Mouse (Mus musculus) hindbrain, embryonic 16.5 days (tissue): ENCODE data around the gene Traf3. TPM values are rescaled to one million over a fixed set of nuclear protein-coding genes. Genes with fewer than 3 reads are reported as not detected.

ENCODE experiments used
- ATAC-seq: fragments of 200-750 bp; cut with Nextera tagmentation; 2 replicates; pipeline ENCODE4 v1.8.0; 2017; ENCODE audit warnings: moderate TSS enrichment, moderate library complexity
- H3K27ac ChIP-seq: fragments of 300-500 bp; sonication (generic); 2 replicates; pipeline ENCODE4 v1.5.1; 2014; ENCODE audit warnings: low read depth, mild to moderate bottlenecking, control low read depth, low read length, moderate library complexity
- H3K27me3 ChIP-seq: fragments of 300-500 bp; sonication (generic); replicated peaks from 2 replicates; pipeline ENCODE4 v1.6.1; 2014; ENCODE audit warnings: low read length; ENCODE audit not compliant: control insufficient read depth, insufficient read depth
- H3K36me3 ChIP-seq: fragments of 300-500 bp; sonication (generic); 2 replicates; pipeline ENCODE4 v1.6.1; 2014; ENCODE audit warnings: mild to moderate bottlenecking, low read length, moderate library complexity, mixed read lengths; ENCODE audit not compliant: control insufficient read depth, insufficient read depth
- H3K4me1 ChIP-seq: fragments of 300-500 bp; sonication (generic); 2 replicates; pipeline ENCODE4 v1.6.1; 2014; ENCODE audit warnings: low read depth, low read length; ENCODE audit not compliant: control insufficient read depth, insufficient read depth
- H3K4me2 ChIP-seq: fragments of 300-500 bp; sonication (generic); 2 replicates; pipeline ENCODE4 v1.6.1; 2014; ENCODE audit warnings: mild to moderate bottlenecking, low read length, control low read depth, moderate library complexity
- H3K4me3 ChIP-seq: fragments of 300-500 bp; sonication (generic); 2 replicates; pipeline ENCODE4 v1.5.1; 2014; ENCODE audit warnings: mild to moderate bottlenecking, low read length, control low read depth, moderate library complexity
- H3K9ac ChIP-seq: fragments of 300-500 bp; sonication (generic); 2 replicates; pipeline ENCODE4 v1.6.1; 2014; ENCODE audit warnings: low read depth, mild to moderate bottlenecking, control low read depth, low read length, moderate library complexity
- H3K9me3 ChIP-seq: fragments of 300-500 bp; sonication (generic); 2 replicates; pipeline ENCODE4 v1.6.1; 2014; ENCODE audit warnings: mild to moderate bottlenecking, low read length, moderate library complexity; ENCODE audit not compliant: control insufficient read depth
- WGBS: fragments of 180-500 bp; shearing (Covaris S2); extraction: QIAGEN DNeasy Blood & Tissue Kit; methylation state at CpG from one replicate; pipeline ENCODE4 v1.1.7; 2014; 5-methylcytosine and 5-hydroxymethylcytosine counted together
- polyA plus RNA-seq: library from polyadenylated mRNA; unstranded; fragments of >200 nt; fragmentation: Nextera tagmentation; extraction: Ambion mirVana; gene quantifications from 2 replicates; pipeline ENCODE4 v1.2.1, GENCODE M21; 2015

Gene Traf3
- polyA plus RNA-seq, 1 experiment from 2014 or later, result 15.9 TPM

DNA sequence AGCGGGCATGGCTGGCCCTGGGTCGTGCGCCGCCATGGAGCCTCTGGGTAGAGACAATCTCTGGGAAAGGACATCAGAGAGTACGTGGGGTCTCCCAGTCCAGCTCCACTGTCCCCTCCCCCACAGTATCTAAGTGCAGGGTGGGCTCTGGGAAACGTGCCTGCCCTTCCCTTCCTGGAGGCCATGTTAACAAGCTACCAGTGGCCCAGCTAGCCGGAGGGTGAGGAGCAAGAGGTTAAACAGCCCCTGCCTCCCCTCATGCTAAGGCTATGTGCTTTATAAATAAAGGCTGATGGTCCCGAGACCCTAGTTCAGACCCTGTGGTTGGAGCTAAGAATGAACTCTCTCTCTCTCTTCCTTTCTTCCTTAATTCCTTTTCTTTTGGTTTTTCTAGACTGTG lies 105.8 kb downstream of the Traf3 start:
- Histone ChIP-seq H3K27ac (no peak overlapping the region), H3K36me3 (no peaks in the 10 kb centered on the region; the same call in 1 of the 2 replicates), H3K9ac (no peak overlapping the region), H3K4me3 (no peak overlapping the region), H3K4me1 (peaks cover 19% of the 10 kb centered on the region), H3K27me3 (peaks cover 65% of the 10 kb centered on the region), H3K4me2 (no peak overlapping the region), H3K9me3 (no peaks in the 10 kb centered on the region)
- 15% methylated on average over 8 of the region's 8 CpGs for WGBS
- ATAC-seq, result no peak

DNA sequence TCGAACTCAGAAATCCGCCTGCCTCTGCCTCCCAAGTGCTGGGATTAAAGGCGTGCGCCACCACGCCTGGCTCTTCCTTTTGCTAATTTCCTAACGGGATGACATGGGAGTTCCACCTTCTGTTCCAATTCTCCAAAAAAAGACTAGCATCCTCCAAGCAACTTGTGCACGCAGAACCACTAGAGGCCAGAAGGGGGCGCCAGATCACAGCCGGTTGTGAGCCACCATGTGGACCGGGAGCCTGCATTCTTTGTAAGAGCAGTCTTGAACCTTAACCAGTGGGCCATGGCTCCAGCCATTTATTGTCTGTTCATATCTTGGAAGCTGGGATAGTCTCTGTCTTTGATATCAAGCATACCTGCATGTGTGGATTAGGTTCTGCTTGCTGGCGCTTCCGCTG lies 106.2 kb downstream of the Traf3 start:
- 19% methylated on average over 12 of the region's 12 CpGs for WGBS
- Histone ChIP-seq H3K4me1 (peaks cover 19% of the 10 kb centered on the region), H3K9me3 (no peaks in the 10 kb centered on the region), H3K27ac (no peak overlapping the region), H3K27me3 (peaks cover 68% of the 10 kb centered on the region), H3K9ac (no peak overlapping the region), H3K4me2 (no peak overlapping the region), H3K36me3 (no peaks in the 10 kb centered on the region), H3K4me3 (no peak overlapping the region)
- ATAC-seq, result no peak

DNA sequence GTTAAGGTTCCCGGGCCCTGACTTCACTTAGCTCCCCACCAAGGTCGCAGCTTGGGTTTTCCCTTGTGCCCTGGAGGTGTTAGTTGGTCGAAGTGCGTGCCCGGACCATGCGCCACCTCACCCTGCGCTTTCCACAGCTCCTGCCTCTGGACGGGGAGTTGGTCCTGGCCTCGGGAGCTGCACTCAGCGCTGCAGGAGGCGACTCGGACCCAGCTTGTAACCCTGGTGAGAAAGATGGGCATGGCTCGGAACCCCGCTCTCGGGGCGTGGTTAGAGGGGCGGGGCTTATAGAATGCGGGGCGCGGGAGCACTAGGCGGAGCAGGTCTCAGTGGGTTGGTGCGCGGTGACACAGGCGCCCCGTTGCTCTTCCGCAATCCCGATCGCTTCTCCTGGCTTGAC lies 107.8 kb downstream of the Traf3 start:
- ATAC-seq, result no peak
- no peaks in the 10 kb centered on the region for H3K36me3 ChIP-seq
- 3% methylated on average over 28 of the region's 28 CpGs for WGBS
- H3K9ac ChIP-seq, result peak overlapping the region; percentile 52
- H3K9me3 ChIP-seq, result no peaks in the 10 kb centered on the region; the same call in 1 of the 2 replicates
- H3K4me1 ChIP-seq, result peaks cover 19% of the 10 kb centered on the region
- peak overlapping the region; percentile 88 for H3K4me2 ChIP-seq
- H3K27ac ChIP-seq, result no peak overlapping the region
- H3K27me3 ChIP-seq, result peaks cover 68% of the 10 kb centered on the region
- peak overlapping the region; percentile 49 for H3K4me3 ChIP-seq

DNA sequence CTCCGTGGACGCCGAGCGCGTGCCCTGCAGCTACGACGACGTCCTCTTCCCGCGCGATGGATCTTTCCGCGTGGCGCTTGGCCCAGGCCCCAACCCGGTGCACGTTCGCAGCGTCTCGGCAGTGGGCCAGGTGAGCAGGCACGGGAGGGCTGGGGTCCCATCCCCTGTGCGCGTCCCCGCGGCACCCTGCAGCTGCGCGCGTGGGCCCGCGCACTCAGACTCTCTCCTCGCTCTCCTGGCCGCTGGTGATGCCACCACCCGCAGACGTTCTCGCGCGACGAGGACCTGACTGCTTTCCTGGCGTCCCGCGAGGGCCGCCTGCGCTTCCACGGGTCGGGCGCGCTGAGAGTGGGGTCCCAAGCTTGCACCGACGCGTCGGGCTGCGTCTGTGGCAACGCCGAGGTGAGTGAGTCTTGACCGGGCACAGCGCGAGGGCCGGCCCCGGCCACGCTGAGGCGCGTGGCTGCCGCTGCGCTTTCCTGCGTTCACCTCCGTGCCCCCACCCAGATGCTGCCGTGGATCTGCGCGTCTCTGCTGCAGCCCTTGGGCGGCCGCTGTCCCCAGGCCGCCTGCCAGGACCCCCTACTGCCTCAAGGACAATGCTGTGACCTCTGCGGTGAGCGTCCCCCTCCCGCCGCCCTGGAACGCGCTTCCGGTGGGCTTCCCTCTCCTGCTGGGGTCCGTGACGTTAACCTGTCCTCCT lies 108.4 kb downstream of the Traf3 start:
- no peak overlapping the region for H3K27ac ChIP-seq
- peaks cover 19% of the 10 kb centered on the region for H3K4me1 ChIP-seq
- H3K9ac ChIP-seq, result peak overlapping the region; percentile 52
- H3K36me3 ChIP-seq, result no peaks in the 10 kb centered on the region
- peak overlapping the region; percentile 49 for H3K4me3 ChIP-seq
- H3K4me2 ChIP-seq, result peak overlapping the region; percentile 88
- no peaks in the 10 kb centered on the region; the same call in 1 of the 2 replicates for H3K9me3 ChIP-seq
- WGBS, result 1% methylated on average over 76 of the region's 80 CpGs
- 0 out of 2 replicates have a peak, but pooled peaks have one; percentile 35 for ATAC-seq
- H3K27me3 ChIP-seq, result peaks cover 65% of the 10 kb centered on the region

DNA sequence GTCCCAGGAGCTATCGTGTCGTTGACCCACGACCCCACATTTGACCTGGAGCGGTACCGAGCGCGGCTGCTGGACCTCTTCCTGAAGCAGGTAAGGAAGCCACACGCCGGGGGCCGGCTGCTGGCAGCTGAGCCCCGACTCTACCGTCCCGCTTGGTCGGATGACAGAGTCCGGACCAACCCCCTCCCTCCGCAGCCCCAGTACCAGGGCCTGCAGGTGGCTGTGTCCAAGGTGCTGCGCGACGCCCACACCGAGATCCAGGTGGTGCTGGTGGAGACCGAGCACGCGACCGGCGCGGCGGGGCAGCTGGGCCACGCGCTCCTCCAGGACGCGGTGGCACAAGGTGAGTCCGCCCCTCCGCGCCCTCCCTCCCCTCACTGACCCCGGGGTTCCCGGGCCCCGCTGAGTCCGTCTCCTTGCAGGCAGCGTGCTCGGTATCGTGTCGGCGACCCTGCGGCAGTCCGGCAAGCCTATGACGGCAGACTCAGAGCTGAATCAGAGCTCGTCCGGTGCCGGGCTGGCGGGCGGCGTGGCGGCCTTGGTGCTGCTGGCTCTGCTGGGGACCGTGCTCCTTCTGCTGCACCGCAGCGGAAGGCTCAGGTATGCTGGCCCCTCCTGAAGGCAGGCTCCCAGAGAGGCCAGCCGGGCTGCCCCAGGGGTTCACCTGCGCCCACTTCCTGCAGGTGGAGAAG lies 109.1 kb downstream of the Traf3 start:
- 0 out of 2 replicates have a peak, but pooled peaks have one; percentile 35 for ATAC-seq
- Histone ChIP-seq H3K9me3 (no peaks in the 10 kb centered on the region; the same call in 1 of the 2 replicates), H3K27me3 (peaks cover 58% of the 10 kb centered on the region), H3K4me3 (peak overlapping the region; percentile 49), H3K4me1 (peaks cover 19% of the 10 kb centered on the region), H3K27ac (no peak overlapping the region), H3K9ac (peak overlapping the region; percentile 52), H3K4me2 (peak overlapping the region; percentile 88), H3K36me3 (no peaks in the 10 kb centered on the region)
- WGBS, result 1% methylated on average over 52 of the region's 58 CpGs

DNA sequence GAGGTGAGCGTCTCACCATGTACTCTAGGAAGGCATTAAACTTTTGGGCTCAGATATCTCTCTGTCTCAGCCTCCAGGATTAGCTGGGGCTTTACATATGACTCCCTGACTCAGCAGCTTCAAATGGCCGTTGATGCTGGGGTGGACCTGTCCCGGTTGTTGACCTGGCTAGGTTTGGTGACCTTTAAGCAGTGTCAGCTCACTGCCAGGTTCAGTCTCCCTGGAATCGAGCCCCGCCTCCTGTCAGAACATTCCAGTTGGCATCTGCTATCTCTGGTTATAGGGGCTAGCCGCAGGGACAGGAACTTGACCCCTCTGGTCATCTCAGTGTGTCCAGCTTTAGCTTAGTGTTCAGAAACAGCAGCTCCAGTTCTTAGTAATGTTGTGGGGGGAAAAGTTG lies 110.2 kb downstream of the Traf3 start:
- ATAC-seq, result no peak
- Histone ChIP-seq H3K27me3 (peaks cover 47% of the 10 kb centered on the region), H3K4me3 (no peak overlapping the region), H3K4me2 (no peak overlapping the region; the same call in 1 of the 2 replicates), H3K9me3 (no peaks in the 10 kb centered on the region; the same call in 1 of the 2 replicates), H3K4me1 (peaks cover 19% of the 10 kb centered on the region), H3K36me3 (no peaks in the 10 kb centered on the region), H3K9ac (no peak overlapping the region), H3K27ac (no peak overlapping the region)
- WGBS, result 52% methylated on average over 6 of the region's 6 CpGs

DNA sequence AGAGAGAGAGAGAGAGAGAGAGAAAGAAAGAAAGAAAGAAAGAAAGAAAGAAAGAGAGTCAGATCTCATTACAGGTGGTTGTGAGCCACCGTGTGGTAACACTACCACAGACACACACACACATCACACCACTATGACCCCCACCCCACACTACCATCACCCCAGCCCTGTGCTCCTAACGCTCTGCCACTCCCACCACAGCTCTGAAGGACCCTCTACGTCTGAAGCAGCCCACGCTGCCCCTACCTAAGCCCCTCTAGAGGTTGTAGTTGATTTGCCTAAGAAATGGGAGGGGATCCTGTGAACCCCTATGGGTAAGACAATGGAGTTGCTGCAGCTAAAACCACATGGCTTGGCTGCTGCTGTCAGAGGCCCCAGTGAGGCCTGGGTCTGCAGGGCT lies 117.4 kb downstream of the Traf3 start:
- H3K9me3 ChIP-seq, result no peaks in the 10 kb centered on the region
- no peak overlapping the region for H3K9ac ChIP-seq
- H3K4me1 ChIP-seq, result no peaks in the 10 kb centered on the region; the same call in 1 of the 2 replicates
- H3K27me3 ChIP-seq, result no peaks in the 10 kb centered on the region
- no peaks in the 10 kb centered on the region for H3K36me3 ChIP-seq
- no peak overlapping the region for H3K27ac ChIP-seq
- no peak overlapping the region for H3K4me3 ChIP-seq
- H3K4me2 ChIP-seq, result no peak overlapping the region
- 76% methylated on average over 4 of the region's 4 CpGs for WGBS
- no peak for ATAC-seq

DNA sequence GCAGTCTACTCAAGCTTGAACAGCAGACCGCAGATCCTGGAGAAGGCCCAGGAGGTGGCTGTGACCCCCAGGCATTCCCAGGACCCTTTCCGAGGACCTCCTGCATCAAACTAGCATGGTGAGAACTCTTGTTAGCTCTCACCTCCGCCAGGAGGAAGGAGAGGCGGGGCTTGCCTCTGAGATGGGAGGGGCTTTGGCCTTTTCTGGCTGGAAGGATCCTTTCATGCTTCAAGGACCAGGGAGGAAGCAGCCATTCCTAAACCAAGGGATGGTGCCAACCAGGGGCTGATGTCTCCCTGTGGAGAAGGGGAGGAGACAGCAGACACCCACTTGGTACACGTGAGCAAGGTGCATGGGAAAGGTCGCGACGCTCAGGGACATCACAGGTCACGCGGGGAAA lies 118.4 kb downstream of the Traf3 start:
- Histone ChIP-seq H3K9ac (no peak overlapping the region), H3K4me3 (0 out of 2 replicates have a peak overlapping the region, but pooled peaks have one; percentile 3), H3K4me2 (peak overlapping the region; percentile 39), H3K27ac (no peak overlapping the region), H3K27me3 (no peaks in the 10 kb centered on the region), H3K9me3 (no peaks in the 10 kb centered on the region), H3K36me3 (no peaks in the 10 kb centered on the region), H3K4me1 (no peaks in the 10 kb centered on the region; the same call in 1 of the 2 replicates)
- ATAC-seq, result no peak
- 33% methylated on average over 10 of the region's 10 CpGs for WGBS

DNA sequence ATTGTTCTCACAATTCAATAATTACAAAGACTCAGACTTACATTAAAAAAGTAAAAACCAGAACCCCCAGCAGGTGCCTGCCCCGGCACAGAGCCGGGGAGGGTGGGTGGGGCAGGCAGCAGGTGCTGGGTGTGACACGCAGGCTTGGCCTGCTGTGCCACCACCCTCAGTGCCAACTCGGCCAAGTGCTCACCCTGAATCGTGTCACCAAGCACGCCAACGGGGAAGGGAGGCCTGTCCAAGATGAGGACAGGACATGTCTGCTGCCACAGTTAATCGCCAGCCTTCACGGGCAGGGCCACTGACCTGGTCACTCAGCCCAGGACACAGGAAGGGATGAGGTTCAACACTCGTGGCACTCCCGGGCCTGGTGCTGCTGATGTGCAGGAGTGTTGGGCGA lies 126.9 kb downstream of the Traf3 start:
- H3K9ac ChIP-seq, result no peak overlapping the region

More for the DNA sequence above, 126.9 kb downstream of the Traf3 start:
- Histone ChIP-seq H3K9me3 (no peaks in the 10 kb centered on the region), H3K27ac (no peak overlapping the region), H3K36me3 (peaks cover 36% of the 10 kb centered on the region), H3K4me1 (no peaks in the 10 kb centered on the region), H3K27me3 (no peaks in the 10 kb centered on the region), H3K4me3 (no peak overlapping the region), H3K4me2 (no peak overlapping the region)
- no peak for ATAC-seq
- WGBS, result 95% methylated on average over 12 of the region's 12 CpGs
